Mouse (Mus musculus) bone marrow macrophage, adult 2 months (primary cell): ENCODE measurements around the gene Ephb2. TPM values are rescaled to one million over a fixed set of nuclear protein-coding genes. Genes with fewer than 3 reads are reported as not detected.

ENCODE experiments used
- H3K27ac ChIP-seq: 2 replicates; pipeline ENCODE4 v1.5.1; 2012; ENCODE audit warnings: low read depth, low read length; ENCODE audit not compliant: insufficient read depth
- H3K4me1 ChIP-seq: 2 replicates; pipeline ENCODE4 v1.6.1; 2012; ENCODE audit warnings: low read length; ENCODE audit not compliant: control insufficient read depth, insufficient read depth
- H3K4me3 ChIP-seq: 2 replicates; pipeline ENCODE4 v1.5.1; 2012; ENCODE audit warnings: mild to moderate bottlenecking, low read length, moderate library complexity; ENCODE audit not compliant: insufficient read depth
- CTCF ChIP-seq: IDR thresholded peaks from 2 replicates; pipeline ENCODE4 v1.5.1; 2012; ENCODE audit warnings: low read depth, mild to moderate bottlenecking, low read length, moderate library complexity
- POLR2A ChIP-seq: IDR thresholded peaks from 2 replicates; pipeline ENCODE4 v1.6.1; 2012; ENCODE audit warnings: mild to moderate bottlenecking, low read depth, low read length, borderline replicate concordance
- polyA plus RNA-seq: library from polyadenylated mRNA; stranded (reverse); fragments of >200 nt; gene quantifications from 2 replicates; pipeline ENCODE4 v1.2.4, GENCODE M21; 2012; ENCODE audit not compliant: missing spikeins, insufficient read depth, insufficient read length

Ephb2 gene
- polyA plus RNA-seq, 1 experiment = not detected

GRCm38 (mm10) chr4:136651357-136651811 is 184.4 kb downstream of the Ephb2 start:
- H3K4me3 ChIP-seq = no peak overlapping the region
- TF ChIP-seq POLR2A (no peak), CTCF (peak; percentile 82)
- H3K27ac ChIP-seq = no peak overlapping the region
- no peaks in the 10 kb centered on the region for H3K4me1 ChIP-seq

GRCm38 (mm10) chr4:136650261-136650660 is 185.5 kb downstream of the Ephb2 start:
- Histone ChIP-seq H3K4me3 (no peak overlapping the region), H3K4me1 (no peaks in the 10 kb centered on the region), H3K27ac (no peak overlapping the region)
- TF ChIP-seq CTCF = no peak

- no peaks in the 10 kb centered on the region for H3K4me1 ChIP-seq
- TF ChIP-seq POLR2A (no peak), CTCF (no peak)
Observed at GRCm38 (mm10) chr4:136649480-136650196, 186.2 kb downstream of the Ephb2 start.

GRCm38 (mm10) chr4:136648922-136649479 is 186.8 kb downstream of the Ephb2 start:
- Histone ChIP-seq H3K27ac (no peak overlapping the region), H3K4me3 (no peak overlapping the region), H3K4me1 (no peaks in the 10 kb centered on the region)
- TF ChIP-seq POLR2A (no peak), CTCF (peak; percentile 79)

More at GRCm38 (mm10) chr4:136649480-136650196, 186.2 kb downstream of the Ephb2 start:
- H3K27ac ChIP-seq = no peak overlapping the region
- no peak overlapping the region for H3K4me3 ChIP-seq

- Histone ChIP-seq H3K4me3 (no peak overlapping the region), H3K4me1 (no peaks in the 10 kb centered on the region), H3K27ac (no peak overlapping the region)
- no peak for TF ChIP-seq CTCF
- no peak for TF ChIP-seq POLR2A
Observed at GRCm38 (mm10) chr4:136638890-136639289, 196.9 kb downstream of the Ephb2 start.

GRCm38 (mm10) chr4:136638230-136638750 is 197.5 kb downstream of the Ephb2 start:
- no peak overlapping the region for H3K4me3 ChIP-seq
- H3K4me1 ChIP-seq = no peaks in the 10 kb centered on the region
- TF ChIP-seq POLR2A = no peak
- TF ChIP-seq CTCF = no peak
- H3K27ac ChIP-seq = no peak overlapping the region

GRCm38 (mm10) chr4:136637563-136638229 is 198.1 kb downstream of the Ephb2 start:
- no peaks in the 10 kb centered on the region for H3K4me1 ChIP-seq
- no peak overlapping the region for H3K27ac ChIP-seq
- H3K4me3 ChIP-seq = peak overlapping the region; percentile 26
- TF ChIP-seq POLR2A (no peak), CTCF (no peak)

- no peaks in the 10 kb centered on the region for H3K4me1 ChIP-seq
- no peak for TF ChIP-seq CTCF
- no peak for TF ChIP-seq POLR2A
- no peak overlapping the region for H3K4me3 ChIP-seq
- H3K27ac ChIP-seq = no peak overlapping the region
Observed at GRCm38 (mm10) chr4:136636983-136637562, 198.7 kb downstream of the Ephb2 start.

- no peak overlapping the region for H3K4me3 ChIP-seq
- no peaks in the 10 kb centered on the region for H3K4me1 ChIP-seq
- H3K27ac ChIP-seq = no peak overlapping the region
- no peak for TF ChIP-seq CTCF
- TF ChIP-seq POLR2A = no peak
Observed at GRCm38 (mm10) chr4:136636511-136636910, 199.3 kb downstream of the Ephb2 start.
